Mouse (Mus musculus): ENCODE results near the gene Tagln2.

Gene Tagln2

DNA sequence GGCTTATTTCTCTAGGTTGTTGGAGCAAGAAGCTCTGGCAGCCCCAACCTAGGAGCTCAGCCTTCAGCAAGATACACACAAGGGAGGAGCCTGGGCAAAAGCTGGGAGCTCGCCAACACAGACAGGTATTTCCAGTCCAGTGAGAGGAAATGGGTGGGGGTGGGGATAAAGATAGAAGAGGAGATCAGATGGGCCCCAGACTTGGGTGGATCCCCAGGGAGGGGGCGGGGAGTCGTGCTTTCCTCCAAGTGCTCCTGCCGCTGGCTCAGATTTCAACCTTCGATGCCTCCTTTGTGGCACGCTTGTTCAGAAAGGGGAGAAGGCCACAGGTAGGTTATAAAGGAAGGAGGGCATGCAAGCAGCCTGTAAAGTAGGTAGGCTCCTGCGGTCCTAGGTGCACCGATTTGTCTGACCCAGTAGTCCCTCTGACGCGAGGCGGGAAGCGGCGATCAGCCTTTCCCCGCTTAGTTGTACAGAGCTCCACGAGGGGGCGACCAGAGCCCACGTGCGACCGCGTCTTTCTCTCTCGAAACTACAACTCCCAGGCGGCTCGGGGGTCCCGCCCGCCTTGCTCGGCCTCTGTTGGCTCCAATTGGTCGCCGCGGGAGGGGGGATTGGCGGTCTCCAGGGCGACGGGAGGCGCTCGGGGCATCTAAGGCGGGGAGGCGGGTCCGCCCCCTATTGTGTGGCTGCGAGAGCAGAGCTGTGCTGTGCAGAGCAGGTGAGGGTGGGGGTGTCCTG lies 18.1 kb upstream of the Tagln2 start, which contains the start of gene Igsf9:
TSS of gene Igsf9 (plus strand) at position 249 of the 741 bp plus-strand sequence.
- DNase-seq, result peak; percentile 86 to 87

DNA sequence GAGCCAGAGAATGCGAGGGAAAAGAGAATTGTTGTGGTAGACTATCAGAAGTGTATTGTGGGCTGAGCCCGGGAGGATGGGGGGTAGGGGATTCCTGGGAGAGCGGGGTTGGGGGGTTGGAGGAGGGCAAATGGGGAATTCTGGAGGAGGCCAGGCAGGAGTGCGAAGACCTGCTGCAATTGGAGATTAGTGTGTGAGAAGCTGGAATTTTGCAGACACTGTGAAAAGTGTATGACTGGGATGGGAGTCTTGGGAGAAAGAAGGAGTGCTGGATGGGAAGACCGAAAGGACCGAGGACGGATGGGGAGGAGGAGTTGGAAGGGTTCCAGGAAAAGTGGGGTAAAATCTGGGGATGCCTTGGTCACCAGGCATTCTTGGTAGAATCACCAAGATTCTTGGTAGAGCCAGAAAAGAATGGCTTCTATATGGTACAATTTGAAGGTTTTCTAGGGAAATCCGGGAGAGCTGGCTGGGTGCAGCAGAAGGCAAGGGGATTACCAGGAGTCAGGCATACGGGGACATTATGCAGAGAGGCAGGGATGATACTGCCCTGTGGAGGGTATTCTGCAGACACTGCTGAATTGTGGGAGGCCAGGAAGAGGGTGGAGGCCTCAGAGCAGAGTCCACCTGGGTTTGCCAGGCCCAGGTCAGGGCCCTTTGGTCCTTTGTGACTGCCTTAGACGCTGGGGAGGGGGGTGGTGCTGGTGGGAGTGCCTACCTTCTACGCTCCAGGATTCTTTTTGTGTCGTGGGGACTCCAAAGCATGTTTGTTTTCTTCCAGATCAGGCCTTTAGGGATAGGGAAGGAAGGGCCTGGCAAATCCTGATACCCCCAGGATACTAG lies 17.1 kb upstream of the Tagln2 start:
- DNase-seq, result peak; percentile 59 to 66

DNA sequence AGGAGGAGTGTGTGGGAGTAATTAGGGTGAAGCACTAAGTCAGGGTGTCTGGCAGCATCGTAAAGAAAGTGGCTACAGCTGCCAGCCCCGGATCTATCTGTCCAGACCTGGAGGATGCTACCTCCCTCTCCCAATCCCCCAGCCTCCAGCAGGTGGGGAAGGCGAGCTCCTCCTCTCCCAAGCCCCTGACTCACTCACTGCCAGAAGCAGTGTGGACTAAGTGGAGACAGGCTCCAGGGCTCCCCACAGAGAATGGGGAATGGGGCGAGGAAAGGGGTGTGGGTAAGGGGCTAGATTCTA lies 16.5 kb upstream of the Tagln2 start:
- no peak for DNase-seq

DNA sequence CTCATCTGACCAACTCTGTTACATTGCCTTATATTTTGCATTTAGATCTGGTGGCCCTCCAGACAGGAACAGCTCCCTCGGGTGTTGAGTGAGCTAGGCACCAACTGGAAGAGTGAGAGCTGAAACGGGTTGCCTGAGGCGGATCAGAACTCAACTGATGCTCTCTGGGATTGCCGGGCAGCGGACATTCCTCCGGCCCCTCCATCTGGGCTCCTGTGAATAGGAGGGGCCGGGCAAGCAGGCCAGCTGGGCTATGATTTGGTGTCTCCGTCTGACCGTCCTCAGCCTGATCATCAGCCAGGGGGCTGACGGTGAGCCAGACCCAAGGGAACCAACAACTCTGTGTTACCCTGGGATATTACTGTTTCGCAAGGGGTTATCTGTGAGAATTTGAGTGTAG lies 15.6 kb upstream of the Tagln2 start:
- no peak for DNase-seq

DNA sequence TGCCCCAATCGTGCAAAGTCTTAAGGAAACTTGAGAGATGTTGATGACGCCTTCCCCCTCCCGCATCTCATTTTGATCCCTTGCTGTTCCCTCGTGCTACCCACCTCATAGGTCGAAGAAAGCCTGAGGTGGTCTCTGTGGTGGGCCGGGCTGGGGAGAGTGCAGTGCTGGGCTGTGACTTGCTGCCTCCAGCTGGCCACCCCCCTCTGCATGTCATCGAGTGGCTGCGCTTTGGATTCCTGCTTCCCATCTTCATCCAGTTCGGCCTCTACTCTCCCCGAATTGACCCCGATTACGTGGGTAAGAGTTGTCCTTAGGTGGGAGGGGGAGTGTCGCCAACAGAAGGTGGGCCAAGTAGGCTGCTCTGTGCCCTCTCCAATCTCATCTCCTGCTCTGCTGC lies 15.2 kb upstream of the Tagln2 start:
- DNase-seq, result no peak

DNA sequence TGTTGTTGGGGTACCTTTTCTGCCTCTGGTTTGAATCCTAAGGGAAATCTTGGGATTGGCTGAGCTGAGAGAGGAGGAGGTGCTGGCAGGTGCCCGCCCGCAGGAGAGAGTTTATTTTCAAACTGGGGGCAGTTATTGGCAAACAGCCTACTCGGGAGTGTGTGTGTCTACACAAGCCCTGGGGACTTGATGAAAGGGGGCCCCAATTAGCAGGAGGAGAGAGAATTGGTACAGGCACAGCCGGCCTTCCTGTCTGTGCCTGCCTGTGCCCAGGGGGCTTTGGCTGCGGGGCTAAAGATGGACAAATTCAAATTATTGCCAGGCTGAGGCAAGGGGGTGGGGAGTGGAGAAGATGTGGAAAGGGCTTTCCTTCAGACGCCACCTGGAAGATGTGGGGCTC lies 14.0 kb upstream of the Tagln2 start:
- DNase-seq, result no peak

DNA sequence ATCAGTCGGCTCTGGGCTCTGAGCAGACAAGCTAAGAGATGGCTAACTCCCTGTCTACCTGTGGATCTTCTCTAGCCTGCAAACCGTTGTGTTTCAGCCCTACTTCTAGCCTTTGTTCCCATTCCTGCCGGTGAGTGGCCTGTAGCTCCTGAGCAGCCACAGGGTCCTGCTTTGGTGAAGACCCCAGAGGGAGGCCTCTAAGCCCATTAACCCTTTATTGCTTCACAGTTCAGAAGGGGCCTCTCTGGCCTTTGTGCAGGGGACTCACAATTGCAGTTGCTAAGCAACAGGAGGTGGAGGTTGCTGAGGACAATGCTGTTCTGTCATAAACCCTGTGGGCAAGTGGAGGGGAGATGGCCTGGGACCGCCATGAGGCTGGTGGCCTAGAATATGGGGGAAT lies 13.6 kb upstream of the Tagln2 start:
- no peak for DNase-seq

DNA sequence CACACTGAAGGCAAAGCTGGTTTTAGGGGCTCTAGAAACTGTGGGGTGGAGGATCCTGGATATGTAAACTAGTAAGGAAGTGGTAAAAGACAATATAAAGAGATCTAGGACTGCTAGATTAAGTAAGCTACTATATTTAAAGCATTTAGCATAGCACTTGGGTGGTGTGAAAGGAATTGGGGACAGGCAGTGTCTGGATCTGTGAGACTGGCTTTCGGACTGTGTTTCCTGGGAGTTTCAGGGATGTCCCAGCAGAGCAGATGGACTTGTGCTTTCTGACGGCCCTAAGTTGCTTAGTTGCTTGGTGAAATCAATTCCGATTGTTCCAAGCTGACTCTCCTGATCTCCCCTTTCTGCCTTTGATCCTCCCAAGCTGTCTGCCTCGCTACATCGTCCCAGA lies 13.2 kb upstream of the Tagln2 start:
- DNase-seq, result no peak

DNA sequence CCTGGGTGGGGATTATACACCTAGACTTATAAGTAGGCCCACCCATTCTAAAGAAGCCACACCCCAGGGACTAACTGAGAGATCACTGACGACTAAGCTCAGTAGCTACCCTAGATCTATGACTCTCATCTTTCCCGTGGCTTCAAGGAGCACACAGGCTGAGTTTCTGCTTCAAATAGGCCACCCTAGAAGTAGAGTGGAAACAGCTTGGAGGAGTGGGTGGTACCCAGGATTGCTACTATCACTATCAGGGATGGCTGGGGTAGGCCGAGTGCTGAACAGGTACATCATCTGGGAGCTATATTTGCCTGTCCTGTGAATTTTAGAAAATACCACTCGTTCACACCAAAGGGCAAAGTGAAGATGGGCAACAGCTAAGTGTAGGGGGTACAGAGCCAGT lies 12.0 kb upstream of the Tagln2 start:
- no peak for DNase-seq

DNA sequence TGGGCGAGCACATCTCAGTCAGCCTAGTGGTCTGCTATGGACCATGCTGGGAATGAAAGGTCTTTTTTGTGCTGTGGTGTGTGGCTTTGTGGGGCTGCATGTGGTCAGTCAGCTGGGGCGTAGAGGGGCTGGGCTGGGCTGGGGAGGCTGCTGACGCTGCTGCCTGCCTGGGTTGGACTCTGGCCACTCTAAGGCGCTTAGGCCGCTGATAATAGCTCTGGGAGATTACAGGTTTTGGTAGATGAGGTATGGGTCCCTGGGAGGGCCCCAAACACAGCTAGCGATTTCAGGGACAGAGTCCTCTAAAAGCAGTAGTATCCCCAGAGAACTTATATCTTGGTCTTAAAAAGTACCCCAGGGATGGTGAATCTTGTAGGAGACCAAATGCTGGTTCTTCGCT lies 11.0 kb upstream of the Tagln2 start:
- no peak for DNase-seq

DNA sequence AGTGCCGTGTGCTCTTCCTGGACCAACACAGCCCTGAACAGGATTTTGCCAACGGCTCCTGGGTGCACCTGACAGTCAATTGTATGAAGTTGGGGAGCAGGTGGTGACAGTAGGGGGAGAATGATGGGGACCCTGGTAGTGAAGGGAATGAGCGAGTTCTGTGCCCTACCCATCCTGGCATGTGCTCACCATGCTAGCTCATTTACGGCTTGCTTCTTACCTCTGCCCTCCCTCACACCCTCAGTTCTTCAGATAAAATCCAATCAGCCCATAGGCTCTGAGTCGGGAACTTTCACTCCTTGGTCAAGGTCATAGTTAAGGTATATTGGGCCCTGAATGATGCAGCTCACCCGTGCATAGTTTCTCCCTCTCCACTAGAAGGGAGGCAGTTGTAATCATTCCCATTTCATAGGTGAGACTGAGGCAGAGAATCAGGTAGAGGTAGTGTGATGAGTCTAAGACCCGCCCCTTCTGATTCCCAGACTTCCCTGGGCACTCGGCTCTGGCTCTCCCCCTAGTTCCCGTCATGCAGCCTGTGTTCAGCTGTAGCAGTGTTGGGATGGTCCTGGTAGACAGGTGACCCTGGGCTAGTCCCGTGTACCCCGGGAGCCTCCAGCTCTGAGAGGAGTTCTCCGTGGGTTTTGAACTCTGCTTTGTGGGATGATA lies 10.1 kb upstream of the Tagln2 start:
- DNase-seq, result no peak

DNA sequence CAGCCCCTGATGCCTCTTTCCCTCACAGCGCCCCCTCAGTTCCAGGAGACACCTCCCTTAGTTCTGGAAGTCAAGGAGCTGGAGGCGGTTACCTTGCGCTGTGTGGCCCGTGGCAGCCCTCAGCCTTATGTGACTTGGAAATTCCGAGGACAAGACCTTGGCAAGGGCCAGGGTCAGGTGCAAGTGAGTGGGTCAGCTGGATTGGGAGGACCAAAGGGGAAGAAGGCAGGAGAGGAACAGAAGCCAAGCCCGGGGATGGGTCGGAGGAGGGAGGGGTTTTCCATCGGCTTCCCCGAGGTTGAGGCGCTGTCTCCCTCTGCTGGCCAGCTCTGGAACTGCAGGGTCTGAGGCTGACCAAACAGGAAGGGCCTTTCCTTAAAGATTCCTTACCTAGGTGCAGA lies 9.6 kb upstream of the Tagln2 start:
- DNase-seq, result peak; percentile 84 to 91

DNA sequence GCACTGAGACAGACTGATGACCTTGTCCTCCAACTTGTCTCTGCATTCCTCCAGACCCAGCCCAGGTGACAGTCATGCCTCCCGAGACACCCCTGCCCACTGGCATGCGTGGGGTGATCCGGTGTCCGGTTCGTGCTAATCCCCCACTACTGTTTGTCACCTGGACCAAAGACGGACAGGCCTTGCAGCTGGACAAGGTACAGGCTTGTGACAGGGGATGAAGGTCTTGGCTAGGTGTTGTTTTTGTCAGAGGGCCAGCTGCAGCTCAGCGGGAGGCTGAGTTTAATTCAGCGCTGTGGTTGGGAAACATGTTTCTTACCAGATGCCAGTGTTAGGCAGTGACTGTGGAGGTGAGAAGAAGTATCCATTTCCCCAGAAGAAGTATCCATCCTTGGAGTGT lies 7.8 kb upstream of the Tagln2 start:
- DNase-seq, result peak in 1 of 2 experiments; percentile 45

DNA sequence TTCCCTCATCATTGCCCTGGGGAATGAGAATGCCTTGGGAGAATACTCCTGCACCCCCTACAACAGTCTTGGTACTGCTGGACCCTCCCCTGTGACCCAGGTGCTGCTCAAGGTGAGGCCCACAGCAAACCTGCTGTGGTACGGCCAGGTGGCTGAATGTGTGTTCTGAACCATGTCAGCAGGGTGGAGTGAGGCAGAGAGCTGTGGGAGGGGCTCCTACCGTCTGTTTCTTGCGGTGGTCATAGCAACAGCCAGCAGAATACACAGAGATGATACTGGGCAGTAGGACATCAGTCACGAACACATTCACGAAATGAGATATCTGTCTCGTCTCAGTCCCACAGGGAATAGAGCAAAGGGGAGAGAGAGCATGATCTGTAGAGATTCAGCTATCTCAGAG lies 6.3 kb upstream of the Tagln2 start:
- no peak for DNase-seq

DNA sequence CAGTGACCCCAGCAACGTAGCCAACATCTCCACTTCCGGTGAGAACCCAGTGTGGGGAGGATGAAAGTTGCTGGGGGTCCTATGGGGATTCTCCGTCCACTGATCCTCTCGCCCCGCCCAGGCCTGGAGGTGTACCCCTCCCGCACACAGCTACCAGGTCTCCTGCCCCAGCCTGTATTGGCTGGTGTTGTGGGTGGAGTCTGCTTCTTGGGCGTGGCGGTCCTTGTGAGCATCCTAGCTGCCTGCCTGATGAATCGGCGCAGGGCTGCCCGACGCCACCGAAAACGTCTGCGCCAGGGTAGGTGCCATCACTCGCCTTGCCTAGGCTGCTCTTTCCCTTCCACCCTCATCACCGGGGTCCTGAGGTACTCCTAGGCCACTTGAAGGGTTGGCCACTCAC lies 3.8 kb upstream of the Tagln2 start:
- DNase-seq, result no peak

DNA sequence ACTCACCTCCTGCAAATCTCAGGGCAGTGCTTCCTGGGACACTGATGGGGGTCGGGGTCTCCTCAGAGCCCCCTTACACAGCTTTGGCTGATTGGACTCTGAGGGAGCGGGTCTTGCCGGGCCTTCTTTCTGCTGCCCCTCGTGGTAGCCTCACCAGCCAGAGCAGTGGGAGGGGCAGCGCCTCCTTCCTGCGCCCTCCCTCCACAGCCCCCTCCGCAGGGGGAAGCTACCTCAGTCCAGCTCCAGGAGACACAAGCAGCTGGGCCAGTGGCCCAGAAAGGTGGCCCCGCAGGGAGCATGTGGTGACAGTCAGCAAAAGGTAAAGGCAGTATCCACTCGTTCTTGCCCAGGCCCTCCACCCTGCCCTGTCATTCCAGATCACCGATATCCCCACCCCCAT lies 2.4 kb upstream of the Tagln2 start:
- DNase-seq, result no peak

DNA sequence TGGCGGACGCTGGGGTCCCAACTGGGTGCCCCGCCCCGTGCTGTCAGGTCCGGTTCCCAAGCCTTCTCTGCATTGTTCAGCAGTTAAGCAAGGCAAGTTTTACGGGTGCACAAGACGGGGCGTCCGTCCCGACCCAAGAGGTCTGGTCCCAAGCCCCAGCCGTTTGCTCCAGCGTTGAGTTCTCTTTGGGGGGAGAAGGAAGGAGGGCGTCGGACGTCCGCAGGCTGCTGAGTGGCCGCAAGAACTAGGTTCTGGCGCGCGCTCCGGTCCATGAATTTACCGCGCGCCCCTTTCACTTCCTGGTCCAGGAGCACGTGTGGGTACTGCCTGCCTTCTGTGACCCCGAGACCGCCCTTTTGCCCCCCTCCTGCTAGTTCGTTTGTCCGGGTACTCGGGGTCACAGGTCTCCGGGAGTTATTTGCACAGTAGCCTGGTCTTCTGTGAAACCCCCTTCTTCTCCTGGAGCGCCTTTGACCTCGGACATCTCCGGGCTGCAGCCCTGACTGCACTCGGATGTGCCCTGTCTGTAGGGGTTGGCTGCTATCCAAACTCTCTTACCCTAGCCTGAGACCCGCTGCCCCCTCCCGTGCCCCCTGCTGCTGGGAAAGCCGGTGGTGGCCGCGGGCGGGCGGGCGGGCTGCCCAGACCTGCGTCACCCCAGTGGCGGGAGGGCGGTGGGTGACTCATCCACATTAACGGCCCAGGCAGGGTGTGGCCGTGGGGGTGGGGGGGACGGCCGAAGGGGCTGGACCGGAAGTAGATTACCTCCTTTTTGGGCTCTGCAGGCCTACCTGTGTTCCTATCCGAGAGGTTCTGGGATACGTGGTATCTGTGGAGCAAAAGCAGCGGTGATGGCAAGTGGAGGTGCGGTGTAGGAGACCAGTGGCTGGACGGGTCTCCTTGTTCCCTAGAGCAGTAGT lies 864 bp downstream of the Tagln2 start:
- peak; percentile 70 to 79 for DNase-seq

DNA sequence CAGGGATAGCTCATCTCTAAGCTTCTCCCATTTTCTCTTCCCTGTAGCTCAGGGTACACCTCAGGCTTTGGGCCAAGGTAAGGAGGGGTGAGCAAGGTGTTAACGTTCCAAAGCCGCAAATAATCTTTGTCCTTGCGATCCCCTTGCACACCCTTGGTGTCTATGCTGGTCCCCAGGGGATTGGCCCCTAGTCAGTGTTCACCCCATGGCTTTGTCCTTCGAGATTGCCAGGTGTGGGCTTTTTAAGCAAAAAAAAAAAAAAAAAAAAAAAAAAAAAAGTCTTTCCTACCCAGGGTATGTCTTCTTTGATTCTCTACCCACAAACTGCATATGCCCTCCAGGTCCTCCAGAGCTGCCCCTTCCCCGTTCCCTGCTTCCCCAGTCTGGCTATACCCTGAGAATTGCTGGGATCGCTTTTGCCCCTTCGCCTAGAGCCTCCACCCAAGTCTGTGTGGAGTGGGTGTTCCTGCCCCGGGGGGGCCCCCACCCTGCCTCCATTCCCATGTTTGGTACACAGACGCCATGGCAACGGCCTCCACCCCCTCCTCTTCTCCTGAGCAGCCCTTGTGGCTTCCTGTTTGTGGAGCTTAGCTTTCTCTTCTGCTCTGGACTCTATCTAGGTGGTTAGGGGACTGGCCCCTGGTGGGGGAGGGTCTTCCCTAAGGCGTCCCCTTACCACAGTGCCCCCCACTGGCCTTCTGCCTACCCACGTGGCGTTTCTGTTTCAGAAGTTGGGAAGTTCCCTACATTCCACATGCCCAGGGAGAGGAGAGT lies 1.7 kb downstream of the Tagln2 start:
- DNase-seq, result peak; percentile 58 to 59

DNA sequence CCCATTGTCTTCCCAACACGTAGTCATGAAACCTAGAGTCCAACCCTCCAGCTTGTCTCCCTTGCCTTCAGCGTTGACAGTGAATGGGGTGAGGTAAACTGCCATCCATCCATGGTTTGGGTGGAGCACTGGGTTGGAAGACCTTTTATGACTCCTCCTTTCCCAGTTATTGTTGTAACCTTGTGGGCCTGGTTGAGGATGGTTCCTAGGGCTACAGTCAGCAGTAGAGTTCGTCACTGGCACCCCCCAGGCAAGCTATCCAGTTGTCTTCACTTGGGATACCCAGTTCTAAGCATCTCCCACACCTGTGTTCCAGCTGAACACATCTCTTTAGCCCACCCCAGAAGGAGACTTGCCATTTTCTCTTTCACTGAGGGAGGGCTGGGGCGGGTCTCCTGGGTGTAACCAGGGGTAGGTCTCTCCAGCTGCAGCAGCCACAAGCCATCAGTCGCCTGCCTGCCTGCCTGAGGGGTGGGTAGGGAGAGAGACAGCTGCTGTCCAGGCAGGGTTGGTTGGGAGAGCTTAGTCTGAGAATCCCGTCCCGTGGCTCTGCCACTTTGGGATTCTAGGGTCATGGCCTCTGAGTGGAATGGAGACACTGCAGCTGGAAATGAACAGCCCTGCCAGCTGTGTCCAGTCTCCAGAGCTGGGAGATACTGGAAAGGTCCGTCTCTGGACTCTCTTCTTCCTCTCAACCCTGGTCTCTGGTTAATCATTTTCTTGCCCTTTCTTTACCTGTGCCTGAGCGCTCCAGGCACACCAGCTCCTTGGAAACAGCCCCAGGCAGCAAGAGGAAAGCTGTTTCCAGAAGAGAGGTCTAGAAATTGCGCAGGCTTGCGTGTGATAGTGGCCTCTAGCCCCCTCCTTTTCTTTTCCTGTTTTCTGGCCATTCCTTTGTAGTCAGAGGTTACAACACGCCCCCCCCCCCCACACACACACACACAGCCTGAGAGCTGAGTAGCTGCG lies 2.6 kb downstream of the Tagln2 start:
- peak; percentile 50 to 73 for DNase-seq

DNA sequence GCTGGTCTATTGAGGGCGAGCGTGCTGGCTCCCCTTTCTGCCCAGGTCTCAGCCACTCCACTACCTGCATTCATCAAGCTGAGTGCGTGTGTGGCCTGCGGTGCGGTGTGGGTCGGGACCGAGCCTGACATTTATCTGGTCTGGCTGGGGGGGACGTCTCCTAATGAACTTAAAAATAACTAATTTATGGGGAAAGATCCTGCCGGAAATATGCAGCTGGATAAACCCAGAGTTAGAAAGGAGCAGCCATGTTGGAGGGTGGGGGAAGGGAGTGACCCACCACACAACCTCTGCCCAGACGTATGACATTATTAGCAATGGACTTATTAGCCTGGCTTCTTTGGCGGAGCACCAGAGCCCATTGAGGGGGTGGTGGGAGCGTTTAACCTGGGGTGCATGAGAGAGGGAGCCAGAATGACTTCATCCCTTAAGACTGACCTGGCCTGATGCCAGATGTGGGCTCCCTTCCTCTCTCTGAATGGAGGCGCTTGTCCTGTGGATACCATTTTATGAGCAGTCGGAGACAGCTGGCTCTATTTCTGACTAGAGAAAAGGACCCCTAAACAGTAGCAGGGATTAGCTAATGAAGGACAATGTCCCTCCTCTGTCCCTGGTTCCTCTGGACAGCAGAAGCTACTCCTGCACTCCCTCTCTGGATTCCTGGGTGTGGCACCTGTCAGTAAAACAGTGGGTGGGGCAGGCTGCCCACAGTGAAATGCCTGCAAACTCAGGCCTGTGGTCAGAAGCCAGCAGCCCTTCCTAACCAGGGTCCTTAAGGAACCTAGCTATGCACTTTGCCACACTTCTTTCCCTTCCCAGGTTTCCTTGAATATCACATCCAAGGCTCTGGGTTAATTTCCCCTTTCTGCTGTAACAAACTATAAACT lies 3.5 kb downstream of the Tagln2 start:
- peak; percentile 38 to 48 for DNase-seq

Data from kidney, adult 8-10 months (tissue).